Mouse (Mus musculus) frontal cortex, postnatal 14 days (tissue): ENCODE data around the gene Ptcd1.
"Not testable (repeated sequence)": the region's sequence is repeated elsewhere in the genome, so short reads cannot be mapped to it uniquely, and the experiment has no call there.

Source experiments
- DNase-seq, 2 experiments: peaks; one replicate each; pipeline ENCODE4 v3.0.0; 2022; ENCODE audit warnings: low spot score in 2 of 2

Gene Ptcd1

GRCm38 (mm10) chr5:145164710-145165109 is 2.2 kb downstream of the Ptcd1 start:
- DNase-seq: no peak

GRCm38 (mm10) chr5:145161361-145161760 is 5.5 kb downstream of the Ptcd1 start:
- no peak for DNase-seq

GRCm38 (mm10) chr5:145152690-145153089 is 14.2 kb downstream of the Ptcd1 start:
- DNase-seq: no peak

GRCm38 (mm10) chr5:145149294-145149693 is 17.6 kb downstream of the Ptcd1 start:
- no peak for DNase-seq

- no peak for DNase-seq
Observed at GRCm38 (mm10) chr5:145147748-145148147, 19.2 kb downstream of the Ptcd1 start.

GRCm38 (mm10) chr5:145140611-145141010 is 26.3 kb downstream of the Ptcd1 start:
- no peak for DNase-seq

GRCm38 (mm10) chr5:145139571-145140519 is 27.1 kb downstream of the Ptcd1 start, which contains the start of the genes Pdap1 and Bud31:
TSS of gene Pdap1 (minus strand) at chr5:145140238.
TSS of gene Bud31 (plus strand) at chr5:145140362.
- DNase-seq: peak; percentile 91 to 95

GRCm38 (mm10) chr5:145138836-145139235 is 28.1 kb downstream of the Ptcd1 start:
- no peak for DNase-seq

GRCm38 (mm10) chr5:145133275-145133674 is 33.6 kb downstream of the Ptcd1 start:
- DNase-seq: not testable (repeated sequence)

- DNase-seq: no peak
Observed at GRCm38 (mm10) chr5:145130995-145131394, 35.9 kb downstream of the Ptcd1 start.

GRCm38 (mm10) chr5:145130191-145130590 is 36.7 kb downstream of the Ptcd1 start:
- no peak for DNase-seq

- not testable (repeated sequence) for DNase-seq
Observed at GRCm38 (mm10) chr5:145129773-145130172, 37.1 kb downstream of the Ptcd1 start.

GRCm38 (mm10) chr5:145129124-145129523 is 37.8 kb downstream of the Ptcd1 start:
- DNase-seq: no peak

GRCm38 (mm10) chr5:145126580-145126979 is 40.3 kb downstream of the Ptcd1 start:
- DNase-seq: no peak

GRCm38 (mm10) chr5:145123396-145123795 is 43.5 kb downstream of the Ptcd1 start:
- DNase-seq: no peak

GRCm38 (mm10) chr5:145120921-145121320 is 46.0 kb downstream of the Ptcd1 start:
- DNase-seq: no peak

GRCm38 (mm10) chr5:145119385-145119784 is 47.5 kb downstream of the Ptcd1 start:
- no peak for DNase-seq

GRCm38 (mm10) chr5:145118461-145118860 is 48.4 kb downstream of the Ptcd1 start:
- no peak for DNase-seq

- no peak for DNase-seq
Observed at GRCm38 (mm10) chr5:145118005-145118404, 48.9 kb downstream of the Ptcd1 start.

- DNase-seq: peak in 1 of 2 experiments; percentile 55
Observed at GRCm38 (mm10) chr5:145116916-145117315, 50.0 kb downstream of the Ptcd1 start.

GRCm38 (mm10) chr5:145116316-145116715 is 50.6 kb downstream of the Ptcd1 start:
- no peak for DNase-seq

GRCm38 (mm10) chr5:145115736-145116135 is 51.2 kb downstream of the Ptcd1 start:
- no peak for DNase-seq
